Mouse (Mus musculus): ENCODE data around the gene Wdr35. TPM values are rescaled to one million over a fixed set of nuclear protein-coding genes. Genes with fewer than 3 reads are reported as not detected.

The Wdr35 gene
- total and polyA plus RNA-seq, 3 experiments = 0.05 TPM; not detected in 2

DNA sequence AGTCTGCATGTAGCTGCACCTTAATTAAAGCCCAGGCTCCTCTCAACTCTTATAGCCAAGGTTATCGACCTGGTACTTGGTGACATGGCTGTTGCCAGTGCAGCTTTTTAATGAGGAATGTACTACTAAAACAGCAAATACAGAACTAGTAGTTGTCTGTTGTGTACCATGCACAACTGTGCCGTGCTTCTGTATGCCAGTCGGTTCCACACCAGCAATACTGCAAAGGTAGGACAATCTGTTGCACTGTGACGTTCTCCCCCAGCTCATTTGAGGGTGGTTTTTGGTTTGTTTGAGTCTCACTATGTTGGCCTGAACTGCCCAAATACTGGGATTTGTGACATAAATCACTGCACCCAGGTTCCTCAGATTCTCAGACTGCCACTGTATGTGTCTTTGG is 34.2 kb upstream of the Wdr35 start:
- H3K4me3 ChIP-seq (ENCODE audit: low read depth, low read length) = no peak overlapping the region
- ATAC-seq (ENCODE audit: extremely low read depth, insufficient number of reproducible peaks, low FRiP score, poor library complexity, severe bottlenecking) (no peak), DNase-seq (ENCODE audit: low spot score) (no peak)
- peaks cover 11% of the 10 kb centered on the region for H3K4me1 ChIP-seq (ENCODE audit: insufficient read depth, low read depth, low read length)
- TF ChIP-seq POLR2AphosphoS5 (IDR thresholded peaks at IDR 0.05; ENCODE audit: insufficient replicate concordance, low read depth, low read length) (no peak), GATA2 (IDR thresholded peaks at IDR 0.05; ENCODE audit: borderline replicate concordance, low read depth, low read length) (no peak), CTCF (IDR thresholded peaks at IDR 0.05; ENCODE audit: low read depth, low read length) (no peak), TAL1 (conservative IDR thresholded peaks at IDR 0.05; ENCODE audit: low read depth, low read length) (no peak), GATA1 (IDR thresholded peaks at IDR 0.05; ENCODE audit: borderline replicate concordance, low read length) (no peak)
- peaks cover 53% of the 10 kb centered on the region for H3K36me3 ChIP-seq (replicated peaks)
- no peaks in the 10 kb centered on the region for H3K27me3 ChIP-seq (ENCODE audit: insufficient read depth, low read length)
- no peaks in the 10 kb centered on the region for H3K9me3 ChIP-seq (replicated peaks)

DNA sequence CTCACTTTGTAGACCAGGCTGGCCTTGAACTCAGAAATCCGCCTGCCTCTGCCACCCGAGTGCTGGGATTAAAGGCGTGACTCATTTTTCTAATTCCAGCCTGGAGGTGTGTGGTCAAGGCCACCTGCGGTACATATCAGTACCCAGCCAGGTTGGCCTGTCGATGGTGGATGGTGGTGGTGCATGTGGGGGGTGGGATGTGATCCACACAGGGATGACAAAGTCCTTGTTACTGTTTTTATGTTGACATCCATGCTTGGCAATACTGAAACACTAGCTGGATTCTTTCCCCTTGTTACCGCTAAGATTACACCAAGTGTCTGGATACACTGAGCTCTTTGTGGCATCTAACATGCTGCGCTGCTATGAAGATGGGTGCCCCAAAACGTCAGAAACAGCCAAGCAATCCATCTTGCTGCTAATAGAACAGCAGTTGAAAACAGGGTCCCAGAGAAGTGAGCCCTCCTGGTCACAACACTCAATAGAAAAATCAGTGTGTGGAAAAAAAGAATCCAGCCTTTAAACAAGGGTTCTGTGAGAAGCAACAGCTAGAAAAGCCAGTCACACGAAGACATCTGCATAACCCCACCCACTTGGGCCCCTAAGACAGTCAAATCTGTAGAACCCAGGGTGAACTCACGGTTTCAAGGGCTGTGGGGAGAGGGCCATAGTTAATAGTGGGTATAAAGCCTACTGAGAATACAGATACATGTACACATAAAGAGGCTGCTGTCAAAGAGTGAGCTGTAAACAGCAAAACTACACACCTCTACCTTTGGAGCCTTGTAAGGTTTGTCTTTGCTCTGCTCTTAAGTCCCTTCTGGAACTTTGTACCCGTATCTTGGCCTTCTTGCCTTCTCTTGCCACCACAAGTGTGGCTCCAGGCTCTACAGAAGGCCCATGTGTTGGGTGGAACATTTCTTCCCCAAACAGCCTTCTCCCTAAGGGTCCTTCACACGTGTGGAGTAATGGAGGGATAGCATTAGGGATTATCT is 33.4 kb upstream of the Wdr35 start:
- no peaks in the 10 kb centered on the region for H3K27me3 ChIP-seq (ENCODE audit: insufficient read depth, low read length)
- no peak for DNase-seq (ENCODE audit: low spot score)
- H3K36me3 ChIP-seq (replicated peaks) = peaks cover 45% of the 10 kb centered on the region
- H3K9me3 ChIP-seq (replicated peaks) = no peaks in the 10 kb centered on the region
- peaks cover 11% of the 10 kb centered on the region for H3K4me1 ChIP-seq (ENCODE audit: insufficient read depth, low read depth, low read length)
- H3K4me3 ChIP-seq (ENCODE audit: low read depth, low read length) = no peak overlapping the region
- no peak for ATAC-seq (ENCODE audit: extremely low read depth, insufficient number of reproducible peaks, low FRiP score, poor library complexity, severe bottlenecking)
- no peak for TF ChIP-seq GATA1 (IDR thresholded peaks at IDR 0.05; ENCODE audit: borderline replicate concordance, low read length)
- no peak for TF ChIP-seq TAL1 (conservative IDR thresholded peaks at IDR 0.05; ENCODE audit: low read depth, low read length)
- no peak for TF ChIP-seq GATA2 (IDR thresholded peaks at IDR 0.05; ENCODE audit: borderline replicate concordance, low read depth, low read length)
- TF ChIP-seq POLR2AphosphoS5 (IDR thresholded peaks at IDR 0.05; ENCODE audit: insufficient replicate concordance, low read depth, low read length) = no peak
- no peak for TF ChIP-seq CTCF (IDR thresholded peaks at IDR 0.05; ENCODE audit: low read depth, low read length)

DNA sequence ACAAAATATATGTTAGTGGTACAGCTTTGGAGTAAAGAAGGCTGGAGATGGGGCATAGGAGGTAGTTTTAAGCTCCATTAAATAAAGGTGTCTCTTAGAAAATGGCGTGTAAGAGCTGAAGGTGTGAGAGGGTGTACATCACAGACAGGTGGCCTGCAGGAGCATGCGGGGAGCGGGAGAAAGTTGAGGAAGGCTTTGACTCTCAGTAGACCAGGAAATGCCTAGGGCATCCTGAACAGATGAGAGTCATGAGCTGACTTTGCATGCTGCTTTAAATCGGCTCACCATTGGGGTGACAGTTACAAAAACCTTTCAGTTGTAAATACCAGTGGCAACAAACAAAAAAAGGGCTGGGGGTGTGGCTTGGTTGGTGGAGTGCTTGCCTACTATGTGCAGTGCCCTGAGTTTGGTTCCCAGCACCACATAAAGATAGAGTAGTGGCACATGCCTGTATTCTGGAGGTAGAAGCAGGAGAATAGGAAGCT is 32.5 kb upstream of the Wdr35 start:
- peaks cover 11% of the 10 kb centered on the region for H3K4me1 ChIP-seq (ENCODE audit: insufficient read depth, low read depth, low read length)
- H3K36me3 ChIP-seq (replicated peaks) = peaks cover 36% of the 10 kb centered on the region
- 0 out of 2 replicates have a peak, but pooled peaks cover 2% of the 10 kb centered on the region for H3K27me3 ChIP-seq (ENCODE audit: insufficient read depth, low read length)
- DNase-seq (ENCODE audit: low spot score) (no peak), ATAC-seq (ENCODE audit: extremely low read depth, insufficient number of reproducible peaks, low FRiP score, poor library complexity, severe bottlenecking) (no peak)
- H3K9me3 ChIP-seq (replicated peaks) = no peaks in the 10 kb centered on the region
- TF ChIP-seq POLR2AphosphoS5 (IDR thresholded peaks at IDR 0.05; ENCODE audit: insufficient replicate concordance, low read depth, low read length) (no peak), GATA2 (IDR thresholded peaks at IDR 0.05; ENCODE audit: borderline replicate concordance, low read depth, low read length) (no peak), CTCF (IDR thresholded peaks at IDR 0.05; ENCODE audit: low read depth, low read length) (no peak), GATA1 (IDR thresholded peaks at IDR 0.05; ENCODE audit: borderline replicate concordance, low read length) (no peak), TAL1 (conservative IDR thresholded peaks at IDR 0.05; ENCODE audit: low read depth, low read length) (no peak)
- H3K4me3 ChIP-seq (ENCODE audit: low read depth, low read length) = no peak overlapping the region

DNA sequence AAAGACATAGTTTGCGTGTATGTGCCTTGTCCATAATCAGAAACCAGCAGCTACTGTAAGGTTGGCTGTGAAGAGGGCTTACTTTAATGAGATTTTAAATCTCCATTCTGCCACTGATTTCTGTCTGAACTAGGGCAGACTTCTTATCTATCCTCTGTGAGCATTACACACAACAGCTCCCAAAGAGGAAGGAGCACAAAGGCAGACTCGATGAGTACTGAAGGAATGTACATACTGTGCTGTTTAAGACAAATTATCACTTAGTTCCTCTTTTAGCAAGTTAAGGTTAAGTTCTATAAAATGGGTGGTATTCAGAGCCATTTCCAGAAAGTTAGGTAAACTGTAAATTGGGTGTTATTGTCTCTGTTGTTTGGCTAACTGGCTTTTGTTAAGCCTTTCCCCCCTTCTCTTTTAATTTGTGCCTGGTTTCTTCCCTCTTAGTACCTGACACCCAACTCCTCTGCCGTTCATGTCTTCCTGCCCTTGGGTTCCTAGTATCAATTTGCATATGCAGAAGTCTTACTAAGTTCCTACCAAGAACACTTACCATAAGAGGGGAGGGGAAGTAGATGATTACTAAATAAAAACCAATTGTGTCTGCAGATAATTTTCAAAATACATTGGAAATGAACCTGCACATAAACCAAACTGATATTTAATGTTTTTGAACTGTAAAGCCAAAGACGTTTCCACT is 31.8 kb upstream of the Wdr35 start:
- Histone ChIP-seq H3K4me1 (ENCODE audit: insufficient read depth, low read depth, low read length) (peaks cover 11% of the 10 kb centered on the region), H3K9me3 (replicated peaks) (no peaks in the 10 kb centered on the region), H3K36me3 (replicated peaks) (peaks cover 30% of the 10 kb centered on the region), H3K4me3 (ENCODE audit: low read depth, low read length) (no peak overlapping the region), H3K27me3 (ENCODE audit: insufficient read depth, low read length) (0 out of 2 replicates have a peak, but pooled peaks cover 2% of the 10 kb centered on the region)
- DNase-seq (ENCODE audit: low spot score) (no peak), ATAC-seq (ENCODE audit: extremely low read depth, insufficient number of reproducible peaks, low FRiP score, poor library complexity, severe bottlenecking) (peak; percentile 57)
- TF ChIP-seq TAL1 (conservative IDR thresholded peaks at IDR 0.05; ENCODE audit: low read depth, low read length) (no peak), CTCF (IDR thresholded peaks at IDR 0.05; ENCODE audit: low read depth, low read length) (no peak), POLR2AphosphoS5 (IDR thresholded peaks at IDR 0.05; ENCODE audit: insufficient replicate concordance, low read depth, low read length) (no peak), GATA2 (IDR thresholded peaks at IDR 0.05; ENCODE audit: borderline replicate concordance, low read depth, low read length) (no peak), GATA1 (IDR thresholded peaks at IDR 0.05; ENCODE audit: borderline replicate concordance, low read length) (no peak)

DNA sequence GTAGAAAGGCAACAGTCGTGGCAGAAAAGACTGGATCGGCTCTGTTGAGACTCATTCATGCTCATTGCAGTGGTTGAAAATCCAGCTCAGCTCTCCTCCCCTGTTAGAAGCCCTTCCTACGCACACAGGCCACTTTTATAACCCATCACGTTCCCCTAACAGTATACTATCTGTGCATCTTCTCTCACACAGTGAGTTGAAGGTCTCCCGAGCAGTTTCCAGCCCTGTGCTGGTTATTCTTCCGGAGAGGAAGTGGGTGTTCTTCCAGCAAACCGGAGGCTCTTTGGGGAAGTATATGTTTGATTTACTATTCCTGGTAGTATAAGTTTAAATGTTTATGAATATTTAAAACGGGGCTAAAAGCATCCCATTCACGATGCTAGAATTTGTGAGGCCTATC is 26.5 kb upstream of the Wdr35 start:
- Histone ChIP-seq H3K4me1 (ENCODE audit: insufficient read depth, low read depth, low read length) (no peaks in the 10 kb centered on the region), H3K36me3 (replicated peaks) (no peaks in the 10 kb centered on the region), H3K27me3 (ENCODE audit: insufficient read depth, low read length) (peaks cover 7% of the 10 kb centered on the region; the same call in 1 of the 2 replicates), H3K9me3 (replicated peaks) (no peaks in the 10 kb centered on the region), H3K4me3 (ENCODE audit: low read depth, low read length) (no peak overlapping the region)
- no peak for TF ChIP-seq GATA2 (IDR thresholded peaks at IDR 0.05; ENCODE audit: borderline replicate concordance, low read depth, low read length)
- no peak for TF ChIP-seq POLR2AphosphoS5 (IDR thresholded peaks at IDR 0.05; ENCODE audit: insufficient replicate concordance, low read depth, low read length)
- TF ChIP-seq CTCF (IDR thresholded peaks at IDR 0.05; ENCODE audit: low read depth, low read length) = no peak
- no peak for TF ChIP-seq TAL1 (conservative IDR thresholded peaks at IDR 0.05; ENCODE audit: low read depth, low read length)
- TF ChIP-seq GATA1 (IDR thresholded peaks at IDR 0.05; ENCODE audit: borderline replicate concordance, low read length) = no peak
- no peak for ATAC-seq (ENCODE audit: extremely low read depth, insufficient number of reproducible peaks, low FRiP score, poor library complexity, severe bottlenecking)
- no peak for DNase-seq (ENCODE audit: low spot score)
